Mouse (Mus musculus) thymus, postnatal 4 days (tissue): Measurements from ENCODE around the gene Cfap100.

Experiments used
- DNase-seq: peaks from one replicate; pipeline ENCODE4 v3.0.0; 2021

Gene Cfap100

GRCm38 (mm10) chr6:90453751-90454150, 25.2 kb upstream of the Cfap100 start:
- no peak for DNase-seq

DNA sequence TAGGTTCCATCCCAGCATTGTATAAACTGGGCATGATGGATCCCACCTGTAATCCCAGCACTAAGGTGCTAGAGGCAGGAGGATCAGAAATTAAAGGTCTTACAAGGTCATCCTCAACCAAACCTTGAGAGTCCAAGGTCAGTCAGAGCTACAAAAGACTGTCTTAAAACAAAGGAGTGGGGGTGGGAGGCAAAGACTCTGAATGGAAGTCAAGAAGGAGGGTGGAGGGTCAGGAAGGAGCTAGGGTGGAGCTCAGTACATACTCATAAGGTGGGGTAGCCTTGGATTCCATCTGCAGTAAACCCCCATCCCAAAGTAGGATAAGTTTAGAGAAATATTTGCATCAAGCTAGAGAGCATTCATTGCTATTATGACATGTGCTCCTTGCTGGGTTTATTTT, 24.0 kb upstream of the Cfap100 start:
- DNase-seq, result no peak

DNA sequence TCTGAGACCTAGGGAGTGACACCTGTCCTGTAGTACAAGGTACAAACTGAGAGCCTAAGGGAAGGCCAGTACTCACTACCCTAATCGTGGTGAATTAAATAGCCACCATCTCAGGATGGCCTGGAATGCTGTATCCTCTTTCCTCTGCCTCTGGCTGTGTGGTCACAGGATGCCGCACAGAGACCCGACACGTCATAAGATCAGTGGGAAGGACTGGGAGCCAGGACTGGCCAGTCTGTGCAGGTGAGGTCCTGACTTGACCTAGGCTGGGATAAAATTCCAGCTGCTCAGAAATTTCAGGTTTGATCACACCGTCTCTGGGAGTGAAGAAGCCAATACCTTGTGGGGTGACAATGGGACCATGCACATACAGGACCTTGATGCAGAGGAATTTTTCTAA, 22.9 kb upstream of the Cfap100 start:
- no peak for DNase-seq

DNA sequence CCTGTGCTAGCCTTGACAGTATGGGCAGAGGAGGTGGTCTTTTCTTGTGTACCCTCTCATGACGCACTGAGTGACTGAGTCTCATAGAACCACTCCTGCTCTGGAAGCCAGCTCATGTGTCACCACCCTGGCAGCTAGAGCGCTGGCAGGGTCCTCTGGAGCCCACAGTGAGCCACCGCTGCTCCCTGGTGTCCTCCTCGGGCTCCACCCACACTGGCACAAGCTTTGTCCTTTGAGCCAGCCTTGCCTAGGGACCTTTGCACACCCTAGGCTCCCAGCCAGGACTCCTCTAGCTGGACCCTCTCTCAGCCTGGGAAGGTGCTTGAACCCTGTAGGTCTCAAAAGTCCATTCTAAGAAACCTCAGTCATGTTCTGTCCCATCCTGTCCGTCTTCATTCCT, 22.1 kb upstream of the Cfap100 start:
- no peak for DNase-seq

GRCm38 (mm10) chr6:90450179-90450578, 21.6 kb upstream of the Cfap100 start:
- peak; percentile 72 for DNase-seq

DNA sequence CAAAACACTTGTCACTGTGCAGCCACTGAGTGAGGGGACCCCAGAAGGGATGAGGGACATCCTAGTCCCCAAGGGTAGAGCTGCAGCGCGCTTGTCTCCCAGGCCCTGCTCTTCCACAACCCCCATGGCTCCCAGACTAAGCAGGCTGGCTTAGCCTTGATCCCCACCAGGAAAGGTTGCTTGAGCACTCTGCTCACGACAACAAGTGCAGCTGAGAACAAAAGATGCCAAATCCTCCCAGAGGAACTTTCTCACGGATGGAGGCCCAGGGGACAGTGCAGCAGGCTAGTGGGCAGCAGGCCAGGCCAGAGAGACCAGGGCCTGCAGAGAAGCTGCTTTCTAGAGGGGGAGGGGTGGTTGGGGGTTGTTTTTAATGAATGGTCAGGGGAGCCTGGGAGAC, 18.3 kb upstream of the Cfap100 start:
- DNase-seq, result no peak

GRCm38 (mm10) chr6:90437041-90437440, 8.4 kb upstream of the Cfap100 start:
- DNase-seq, result no peak

DNA sequence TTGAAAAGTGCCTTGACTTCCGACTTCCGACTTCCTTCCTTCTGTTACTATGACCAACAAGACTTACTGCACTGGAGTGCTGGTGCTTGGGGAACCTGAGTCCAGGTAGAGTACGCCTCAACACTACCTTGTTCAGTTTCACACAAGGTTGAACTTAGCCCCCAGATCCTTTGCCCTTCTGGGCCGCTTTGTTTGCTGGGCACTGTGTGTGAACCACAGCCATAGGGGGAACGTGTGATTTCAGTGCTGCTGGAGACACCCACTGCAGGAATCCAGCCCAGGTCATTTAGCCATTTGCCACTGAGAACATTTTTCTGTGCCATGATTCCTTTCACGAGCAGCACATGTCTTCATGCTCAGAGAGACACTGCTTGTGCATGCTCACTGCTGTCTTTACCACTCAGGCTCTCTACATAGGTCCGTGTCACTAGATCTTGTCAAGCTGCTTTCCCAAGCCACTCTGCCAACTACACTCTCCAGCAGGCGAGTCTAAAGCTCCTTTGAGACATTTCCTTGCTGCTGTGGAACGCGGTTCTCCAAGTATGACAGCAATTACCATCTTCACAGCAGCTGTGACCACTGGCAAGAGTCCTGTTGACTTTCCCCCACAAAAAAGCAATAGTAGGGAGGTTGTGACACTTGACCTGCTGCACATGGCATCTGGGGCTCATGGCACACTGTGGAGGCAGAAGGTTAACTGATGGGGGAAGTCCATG, 7.8 kb upstream of the Cfap100 start:
- DNase-seq, result no peak

GRCm38 (mm10) chr6:90435195-90435618, 6.6 kb upstream of the Cfap100 start:
- DNase-seq, result peak; percentile 86

DNA sequence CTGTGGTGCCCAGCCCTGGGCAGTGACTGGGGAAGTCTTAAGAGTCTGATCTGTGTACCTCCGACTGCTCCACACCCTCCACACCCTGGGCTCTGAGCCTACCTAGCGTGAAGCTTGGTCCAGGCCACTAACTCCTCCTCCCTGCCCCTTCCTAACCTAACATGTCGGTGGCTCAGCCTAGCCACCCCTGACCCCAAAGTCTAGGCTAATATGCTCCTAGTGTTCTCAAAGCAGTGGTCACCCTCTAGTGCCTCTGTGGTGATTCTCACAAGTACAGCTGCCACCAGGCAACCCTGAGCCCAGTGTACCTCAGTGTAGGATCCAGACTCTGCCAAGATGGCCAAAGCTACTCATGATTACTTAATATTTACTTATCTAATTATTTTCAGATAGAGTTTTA, 6.1 kb upstream of the Cfap100 start:
- DNase-seq, result no peak

- no peak for DNase-seq
These were observed 2.9 kb upstream of the Cfap100 start for GRCm38 (mm10) chr6:90431487-90431886.

DNA sequence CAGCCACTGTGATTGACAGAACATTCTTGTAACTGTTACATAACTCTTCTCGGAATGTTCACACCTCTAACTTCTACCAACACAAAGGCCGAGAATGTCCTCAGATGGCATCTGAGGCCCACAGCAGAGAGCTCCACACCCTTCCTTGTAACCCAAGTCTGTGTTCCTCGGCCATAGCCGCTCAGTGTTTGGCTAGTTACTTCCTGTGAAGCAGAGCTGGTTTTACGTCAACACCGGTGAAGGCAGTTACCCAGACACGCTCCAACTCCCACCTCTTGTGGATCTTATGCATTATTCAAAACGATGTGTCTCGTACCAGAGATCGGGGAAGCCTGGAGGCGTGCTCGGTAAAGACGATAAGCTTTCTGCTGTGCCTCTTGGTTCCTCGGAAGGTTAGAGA, 1.3 kb upstream of the Cfap100 start:
- DNase-seq, result no peak

- DNase-seq, result no peak
These were observed 2.6 kb downstream of the Cfap100 start for GRCm38 (mm10) chr6:90426003-90426402.

DNA sequence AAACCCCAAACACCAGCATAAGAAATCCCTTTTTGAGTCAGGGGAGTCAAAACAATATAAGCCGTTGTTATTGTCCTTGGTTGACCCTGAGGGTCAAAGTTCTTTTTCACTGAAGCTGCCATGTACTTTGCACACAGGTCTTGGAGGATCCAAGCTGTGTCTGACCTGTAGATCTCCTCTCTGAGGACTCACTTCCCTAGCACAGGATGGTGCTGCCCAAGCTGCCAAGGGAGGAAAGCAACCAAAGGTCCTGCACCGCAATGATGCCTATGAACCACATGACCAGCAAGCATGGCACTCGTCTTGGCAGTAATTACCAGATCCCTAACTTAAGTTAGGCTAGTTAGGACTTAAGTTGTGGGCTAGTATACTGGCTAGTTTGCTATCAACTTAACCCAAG, 3.2 kb downstream of the Cfap100 start:
- DNase-seq, result no peak

- DNase-seq, result peak; percentile 88
These were observed 6.0 kb downstream of the Cfap100 start for GRCm38 (mm10) chr6:90422565-90422964.

DNA sequence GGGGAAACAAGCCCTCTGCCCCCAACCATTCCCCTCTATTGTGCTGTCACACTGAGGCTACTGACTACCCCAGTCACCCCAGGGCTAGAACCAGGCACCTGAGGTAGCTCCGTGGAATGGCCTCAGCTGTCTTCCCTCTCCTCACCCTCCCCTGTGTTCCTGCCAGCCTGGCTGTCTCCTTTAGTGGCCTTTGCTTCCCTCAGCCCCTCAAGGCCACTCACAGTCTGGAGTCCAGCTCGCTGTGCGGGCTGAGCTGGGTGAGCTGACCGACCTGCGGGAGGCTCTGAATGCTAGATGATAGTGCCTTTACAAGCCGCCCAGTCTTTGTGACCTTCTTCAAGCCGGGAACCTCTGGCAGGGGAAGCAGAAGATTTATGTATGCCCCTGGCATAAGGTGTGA, 16.7 kb downstream of the Cfap100 start:
- no peak for DNase-seq

- DNase-seq, result no peak
These were observed 17.6 kb downstream of the Cfap100 start for GRCm38 (mm10) chr6:90410972-90411371.

DNA sequence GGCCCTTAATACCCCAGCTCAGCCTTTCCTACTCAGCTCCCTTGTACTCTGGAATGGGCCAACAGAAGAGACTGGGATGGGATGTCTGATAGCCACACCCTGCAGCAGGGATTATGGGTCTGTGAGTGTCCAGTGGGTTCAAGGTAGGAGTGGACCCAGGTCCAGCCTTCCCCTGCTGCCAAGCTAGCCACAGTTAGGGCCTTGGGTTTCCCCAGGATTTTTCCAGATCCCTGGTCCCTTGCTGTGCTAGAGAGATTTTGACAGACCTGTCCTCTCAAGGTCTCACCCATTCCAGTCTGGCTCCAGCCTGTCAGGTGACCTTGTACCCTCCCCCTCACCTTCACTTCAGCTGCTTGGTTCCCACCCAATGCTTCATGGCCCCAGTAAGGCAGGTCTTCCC, 20.0 kb downstream of the Cfap100 start:
- no peak for DNase-seq

DNA sequence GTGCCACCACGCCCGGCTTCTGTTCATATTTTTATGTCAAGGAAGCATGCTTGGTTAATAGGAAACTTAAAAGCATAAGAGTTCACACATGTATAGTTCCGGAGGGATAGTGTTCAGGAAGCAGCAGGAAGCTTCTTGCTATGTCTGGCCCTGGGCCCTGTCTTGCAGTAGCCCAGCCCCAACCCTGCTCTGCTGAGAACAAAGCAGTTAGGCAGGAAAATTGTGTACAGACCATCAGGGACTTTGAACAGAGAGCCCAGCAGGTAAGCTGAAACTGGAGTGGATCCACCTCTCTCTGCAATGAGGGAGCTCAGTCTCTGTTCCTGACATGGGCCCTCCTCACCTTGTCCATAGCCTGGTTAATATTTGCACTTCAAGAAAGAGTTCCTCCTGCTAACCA, 31.3 kb downstream of the Cfap100 start:
- DNase-seq, result no peak

DNA sequence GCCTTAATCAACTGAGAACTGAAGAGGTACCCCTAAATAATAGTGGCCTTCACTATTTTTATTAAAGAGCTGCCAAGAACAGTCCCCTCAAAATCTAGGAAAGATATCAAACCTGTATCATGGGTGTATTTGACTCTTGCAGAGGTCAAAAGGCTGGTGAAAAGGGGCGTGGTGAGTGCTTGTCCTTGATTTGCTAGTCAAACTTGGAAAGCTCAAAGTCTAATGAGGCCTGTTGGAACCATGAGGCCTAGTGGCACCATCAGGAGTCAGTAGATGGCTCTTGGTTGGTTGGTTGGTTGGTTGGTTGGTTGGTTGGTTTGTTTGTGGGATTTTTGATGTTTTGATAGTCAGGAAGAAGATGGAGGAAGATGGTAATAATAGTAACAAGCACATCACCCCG, 32.8 kb downstream of the Cfap100 start:
- no peak for DNase-seq

GRCm38 (mm10) chr6:90393948-90394347, 34.6 kb downstream of the Cfap100 start:
- no peak for DNase-seq

- DNase-seq, result no peak
These were observed 38.0 kb downstream of the Cfap100 start for GRCm38 (mm10) chr6:90390629-90391028.

GRCm38 (mm10) chr6:90381465-90381864, 47.1 kb downstream of the Cfap100 start:
- no peak for DNase-seq

- DNase-seq, result no peak
These were observed 50.9 kb downstream of the Cfap100 start for GRCm38 (mm10) chr6:90377708-90378107.

DNA sequence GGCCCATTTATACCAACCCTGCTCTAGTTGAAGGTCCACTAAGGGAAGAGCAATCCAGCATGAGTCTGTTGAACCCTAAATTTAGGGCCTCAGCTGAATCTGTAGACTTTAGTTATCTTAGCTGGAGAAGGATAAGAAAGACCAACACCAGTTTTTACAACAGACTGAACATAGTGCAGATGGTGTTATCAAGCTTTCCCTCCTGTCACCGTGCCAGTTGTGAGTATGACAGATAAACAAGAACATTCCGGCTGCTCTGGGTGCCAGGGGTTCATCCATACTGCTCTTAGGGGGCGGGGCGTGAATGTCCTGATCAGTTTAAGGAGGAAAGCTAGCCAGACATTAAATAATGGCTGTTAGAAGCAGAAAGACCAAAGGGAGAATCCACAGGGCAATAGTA, 54.0 kb downstream of the Cfap100 start:
- no peak for DNase-seq
